Comparison of ENCODE assay signal across 7 mouse cellular contexts in genomic region chr11:120437857-120438385, GRCm38 (mm10). TPM values are rescaled to one million over a fixed set of nuclear protein-coding genes. Genes with fewer than 3 reads are reported as not detected.
DNase-seq lines count a peak whose midpoint lies in the region; ATAC-seq lines count a peak whose summit lies in the region.

No protein-coding gene starts in this region.

- no peak overlapping the region for H3K27ac ChIP-seq in forebrain, embryonic 11.5 days (ENCODE audit: low read depth, low read length)
- H3K27ac ChIP-seq in limb, embryonic 13.5 days = peak overlapping the region; percentile 79; the same call in 1 of the 2 replicates
- no peak overlapping the region; the same call in 1 of the 2 replicates for H3K27ac ChIP-seq in stomach, embryonic 14.5 days (ENCODE audit: low read length)

- no peak for DNase-seq in forebrain, embryonic 11.5 days (ENCODE audit: low spot score)
- no peak for DNase-seq in adrenal gland, postnatal 14 days
- DNase-seq in spleen, adult 12 weeks (ENCODE audit: low spot score) = no peak

- H3K36me3 ChIP-seq in megakaryocyte, embryonic 14.5 days (replicated peaks; ENCODE audit: low read length) = peaks cover 25% of the 10 kb centered on the region
- no peaks in the 10 kb centered on the region; the same call in 1 of the 2 replicates for H3K36me3 ChIP-seq in forebrain, embryonic 11.5 days (ENCODE audit: control insufficient read depth, insufficient read depth, low read length)
- peaks cover 18% of the 10 kb centered on the region for H3K36me3 ChIP-seq in limb, embryonic 13.5 days
- H3K36me3 ChIP-seq in stomach, embryonic 14.5 days (ENCODE audit: control insufficient read depth, insufficient read depth, low read length) = peaks cover 12% of the 10 kb centered on the region; the same call in 1 of the 2 replicates

- peak overlapping the region; percentile 98 for H3K4me3 ChIP-seq in megakaryocyte, embryonic 14.5 days (replicated peaks)
- H3K4me3 ChIP-seq in forebrain, embryonic 11.5 days (ENCODE audit: low read depth, low read length) = peak overlapping the region; percentile 98
- peak overlapping the region; percentile 98 for H3K4me3 ChIP-seq in limb, embryonic 13.5 days
- peak overlapping the region; percentile 95 for H3K4me3 ChIP-seq in stomach, embryonic 14.5 days (ENCODE audit: low read depth, low read length)

- peak overlapping the region; percentile 98 for H3K9ac ChIP-seq in forebrain, embryonic 11.5 days (ENCODE audit: low read length)
- peak overlapping the region; percentile 96 for H3K9ac ChIP-seq in limb, embryonic 13.5 days
- H3K9ac ChIP-seq in stomach, embryonic 14.5 days (replicated peaks; ENCODE audit: low read depth, low read length) = peak overlapping the region; percentile 94

- no peaks in the 10 kb centered on the region for H3K9me3 ChIP-seq in megakaryocyte, embryonic 14.5 days
- no peaks in the 10 kb centered on the region for H3K9me3 ChIP-seq in forebrain, embryonic 11.5 days (ENCODE audit: control insufficient read depth, low read length)
- no peaks in the 10 kb centered on the region for H3K9me3 ChIP-seq in limb, embryonic 13.5 days
- no peaks in the 10 kb centered on the region for H3K9me3 ChIP-seq in stomach, embryonic 14.5 days (ENCODE audit: control insufficient read depth, low read depth, low read length)

- H3K4me1 ChIP-seq in megakaryocyte, embryonic 14.5 days = peaks cover 24% of the 10 kb centered on the region
- H3K4me1 ChIP-seq in forebrain, embryonic 11.5 days (replicated peaks; ENCODE audit: control insufficient read depth, insufficient read depth, low read length) = peaks cover 4% of the 10 kb centered on the region; the same call in 1 of the 2 replicates
- peaks cover 12% of the 10 kb centered on the region for H3K4me1 ChIP-seq in limb, embryonic 13.5 days
- peaks cover 7% of the 10 kb centered on the region; the same call in 1 of the 2 replicates for H3K4me1 ChIP-seq in stomach, embryonic 14.5 days (ENCODE audit: control insufficient read depth, insufficient read depth, low read length)

- no peaks in the 10 kb centered on the region for H3K27me3 ChIP-seq in megakaryocyte, embryonic 14.5 days (replicated peaks)
- H3K27me3 ChIP-seq in forebrain, embryonic 11.5 days (ENCODE audit: control insufficient read depth, insufficient read depth, low read length) = no peaks in the 10 kb centered on the region
- no peaks in the 10 kb centered on the region for H3K27me3 ChIP-seq in limb, embryonic 13.5 days
- H3K27me3 ChIP-seq in stomach, embryonic 14.5 days (ENCODE audit: control insufficient read depth, insufficient read depth, low read length) = no peaks in the 10 kb centered on the region

- 31% methylated on average over 12 of the region's 12 CpGs for WGBS in forebrain, embryonic 11.5 days
- 26% methylated on average over 12 of the region's 12 CpGs for WGBS in limb, embryonic 13.5 days
- WGBS in stomach, embryonic 14.5 days = 24% methylated on average over 12 of the region's 12 CpGs

- no peak for ATAC-seq in megakaryocyte, adult 5-6 weeks (ENCODE audit: poor library complexity, severe bottlenecking)
- no peak for ATAC-seq in forebrain, embryonic 11.5 days (replicated peaks; ENCODE audit: low FRiP score)
- ATAC-seq in limb, embryonic 13.5 days (ENCODE audit: low FRiP score, low read depth) = no peak
- ATAC-seq in stomach, embryonic 14.5 days (ENCODE audit: insufficient number of reproducible peaks, insufficient read depth, low FRiP score, low read depth) = no peak

- peak overlapping the region; percentile 89; the same call in 1 of the 2 replicates for H3K4me2 ChIP-seq in forebrain, embryonic 11.5 days (ENCODE audit: low read depth, low read length, severe bottlenecking)
- H3K4me2 ChIP-seq in limb, embryonic 13.5 days (replicated peaks) = peak overlapping the region; percentile 94
- peak overlapping the region; percentile 42 for H3K4me2 ChIP-seq in stomach, embryonic 14.5 days (replicated peaks; ENCODE audit: low read depth, low read length)

RNA-seq across cellular contexts. Expression of gene Nploc4, which starts 0.4 kb away (rescaled TPM):
- polyA plus RNA-seq in megakaryocyte, embryonic 14.5 days (2012; ENCODE audit: insufficient read depth, low replicate concordance) = 56.7 and 150 TPM in 2 replicates
- 27.5 and 33.6 TPM in 2 replicates for total RNA-seq in megakaryocyte, adult 5-6 weeks (2015)
- 30.8 and 39.5 TPM in 2 replicates for total RNA-seq in megakaryocyte, adult 5-6 weeks (2017)
- polyA plus RNA-seq in forebrain, embryonic 11.5 days (2014; fragmentation: Nextera tagmentation; extraction: Ambion mirVana) = 52.4 and 56.4 TPM in 2 replicates
- polyA plus RNA-seq in limb, embryonic 13.5 days (2015; fragmentation: Nextera tagmentation; extraction: Ambion mirVana) = 34.3 and 37.6 TPM in 2 replicates
- 32.9 and 37.0 TPM in 2 replicates for polyA plus RNA-seq in stomach, embryonic 14.5 days (2014; fragmentation: Nextera tagmentation; extraction: Ambion mirVana)
- total RNA-seq in adrenal gland, postnatal 14 days (2021) = 73.8 and 82.5 TPM in 2 replicates

RNA-seq across cellular contexts. Expression of gene Tspan10, which starts 4.5 kb away (rescaled TPM):
- not detected in 2 replicates for polyA plus RNA-seq in megakaryocyte, embryonic 14.5 days (2012; ENCODE audit: insufficient read depth, low replicate concordance)
- 0.16 TPM in 1 of 2 replicates, not detected in the other for total RNA-seq in megakaryocyte, adult 5-6 weeks (2015)
- not detected in 2 replicates for total RNA-seq in megakaryocyte, adult 5-6 weeks (2017)
- polyA plus RNA-seq in forebrain, embryonic 11.5 days (2014; fragmentation: Nextera tagmentation; extraction: Ambion mirVana) = 0.19 TPM in 1 of 2 replicates, not detected in the other
- 0.14 TPM in 1 of 2 replicates, not detected in the other for polyA plus RNA-seq in limb, embryonic 13.5 days (2015; fragmentation: Nextera tagmentation; extraction: Ambion mirVana)
- not detected in 2 replicates for polyA plus RNA-seq in stomach, embryonic 14.5 days (2014; fragmentation: Nextera tagmentation; extraction: Ambion mirVana)
- 2.3 and 4.7 TPM in 2 replicates for total RNA-seq in adrenal gland, postnatal 14 days (2021)

RNA-seq across cellular contexts. Expression of gene Pde6g, which starts 15.4 kb away (rescaled TPM):
- not detected in 2 replicates for polyA plus RNA-seq in megakaryocyte, embryonic 14.5 days (2012; ENCODE audit: insufficient read depth, low replicate concordance)
- total RNA-seq in megakaryocyte, adult 5-6 weeks (2015) = 1.1 TPM in 1 of 2 replicates, not detected in the other
- total RNA-seq in megakaryocyte, adult 5-6 weeks (2017) = not detected in 2 replicates
- polyA plus RNA-seq in forebrain, embryonic 11.5 days (2014; fragmentation: Nextera tagmentation; extraction: Ambion mirVana) = 0.21 and 0.59 TPM in 2 replicates
- polyA plus RNA-seq in limb, embryonic 13.5 days (2015; fragmentation: Nextera tagmentation; extraction: Ambion mirVana) = 0.38 and 0.39 TPM in 2 replicates
- polyA plus RNA-seq in stomach, embryonic 14.5 days (2014; fragmentation: Nextera tagmentation; extraction: Ambion mirVana) = 0.21 TPM in 1 of 2 replicates, not detected in the other
- 0.33 TPM in 1 of 2 replicates, not detected in the other for total RNA-seq in adrenal gland, postnatal 14 days (2021)

RNA-seq across cellular contexts. Expression of gene Oxld1, which starts 19.9 kb away (rescaled TPM):
- 7.9 and 17.7 TPM in 2 replicates for polyA plus RNA-seq in megakaryocyte, embryonic 14.5 days (2012; ENCODE audit: insufficient read depth, low replicate concordance)
- 6.2 and 7.7 TPM in 2 replicates for total RNA-seq in megakaryocyte, adult 5-6 weeks (2015)
- 4.2 and 6.8 TPM in 2 replicates for total RNA-seq in megakaryocyte, adult 5-6 weeks (2017)
- polyA plus RNA-seq in forebrain, embryonic 11.5 days (2014; fragmentation: Nextera tagmentation; extraction: Ambion mirVana) = 11.3 and 11.6 TPM in 2 replicates
- 12.2 and 12.4 TPM in 2 replicates for polyA plus RNA-seq in limb, embryonic 13.5 days (2015; fragmentation: Nextera tagmentation; extraction: Ambion mirVana)
- polyA plus RNA-seq in stomach, embryonic 14.5 days (2014; fragmentation: Nextera tagmentation; extraction: Ambion mirVana) = 15.0 and 15.3 TPM in 2 replicates
- total RNA-seq in adrenal gland, postnatal 14 days (2021) = 53.9 and 58.6 TPM in 2 replicates

RNA-seq across cellular contexts. Expression of gene Ccdc137, which starts 20.0 kb away (rescaled TPM):
- polyA plus RNA-seq in megakaryocyte, embryonic 14.5 days (2012; ENCODE audit: insufficient read depth, low replicate concordance) = 11.0 TPM in 1 of 2 replicates, not detected in the other
- 5.8 and 6.2 TPM in 2 replicates for total RNA-seq in megakaryocyte, adult 5-6 weeks (2015)
- 5.9 and 36.8 TPM in 2 replicates for total RNA-seq in megakaryocyte, adult 5-6 weeks (2017)
- 30.3 and 33.8 TPM in 2 replicates for polyA plus RNA-seq in forebrain, embryonic 11.5 days (2014; fragmentation: Nextera tagmentation; extraction: Ambion mirVana)
- 37.1 and 41.7 TPM in 2 replicates for polyA plus RNA-seq in limb, embryonic 13.5 days (2015; fragmentation: Nextera tagmentation; extraction: Ambion mirVana)
- polyA plus RNA-seq in stomach, embryonic 14.5 days (2014; fragmentation: Nextera tagmentation; extraction: Ambion mirVana) = 30.9 and 31.1 TPM in 2 replicates
- total RNA-seq in adrenal gland, postnatal 14 days (2021) = 20.6 and 28.1 TPM in 2 replicates

Comparison
In these comparisons a context has a peak if more than half of its experiments do, and no peak if none do; other contexts are left out.
1. H3K4me2 ChIP-seq: peak in every context shown above with its lines; median percentile 94 in limb, embryonic 13.5 days; 89 in forebrain, embryonic 11.5 days; 42 in stomach, embryonic 14.5 days.